Mouse (Mus musculus) midbrain, embryonic 15.5 days (tissue): ENCODE measurements around the gene Ttc1. TPM values are rescaled to one million over a fixed set of nuclear protein-coding genes. Genes with fewer than 3 reads are reported as not detected.
A peak's percentile ranks its signal among the peaks of the same experiment; 100 is the strongest.

Experiments
- ATAC-seq: fragments of 200-750 bp; cut with Nextera tagmentation; replicated peaks from 2 replicates; pipeline ENCODE4 v1.8.0; 2017; ENCODE audit warnings: moderate TSS enrichment
- H3K27ac ChIP-seq: fragments of 300-500 bp; sonication (generic); 2 replicates; pipeline ENCODE4 v1.5.1; 2015; ENCODE audit warnings: mild to moderate bottlenecking, inconsistent platforms
- H3K27me3 ChIP-seq: fragments of 300-500 bp; sonication (generic); replicated peaks from 2 replicates; pipeline ENCODE4 v1.6.1; 2015; ENCODE audit warnings: inconsistent platforms
- H3K36me3 ChIP-seq: fragments of 300-500 bp; sonication (generic); replicated peaks from 2 replicates; pipeline ENCODE4 v1.6.1; 2015; ENCODE audit warnings: inconsistent platforms
- H3K4me1 ChIP-seq: fragments of 300-500 bp; sonication (generic); 2 replicates; pipeline ENCODE4 v1.6.1; 2015; ENCODE audit warnings: inconsistent platforms
- H3K4me2 ChIP-seq: fragments of 300-500 bp; sonication (generic); 2 replicates; pipeline ENCODE4 v1.6.1; 2015; ENCODE audit warnings: inconsistent platforms, mild to moderate bottlenecking, moderate library complexity
- H3K4me3 ChIP-seq: fragments of 300-500 bp; sonication (generic); 2 replicates; pipeline ENCODE4 v1.5.1; 2015; ENCODE audit warnings: mild to moderate bottlenecking, inconsistent platforms
- H3K9ac ChIP-seq: fragments of 300-500 bp; sonication (generic); 2 replicates; pipeline ENCODE4 v1.6.1; 2015; ENCODE audit warnings: mild to moderate bottlenecking, inconsistent platforms
- H3K9me3 ChIP-seq: fragments of 300-500 bp; sonication (generic); 2 replicates; pipeline ENCODE4 v1.6.1; 2016; ENCODE audit warnings: inconsistent platforms
- WGBS: fragments of 180-500 bp; shearing (Covaris S2); methylation state at CpG from one replicate; pipeline ENCODE4 v1.1.7; 2015; ENCODE audit warnings: mixed read lengths; 5-methylcytosine and 5-hydroxymethylcytosine counted together
- polyA plus RNA-seq: library from polyadenylated mRNA; unstranded; fragments of >200 nt; fragmentation: Nextera tagmentation; extraction: Ambion mirVana; gene quantifications from 2 replicates; pipeline ENCODE4 v1.2.1, GENCODE M21; 2015

The Ttc1 gene
- polyA plus RNA-seq, 1 experiment from 2014 or later = 77.8 TPM

DNA sequence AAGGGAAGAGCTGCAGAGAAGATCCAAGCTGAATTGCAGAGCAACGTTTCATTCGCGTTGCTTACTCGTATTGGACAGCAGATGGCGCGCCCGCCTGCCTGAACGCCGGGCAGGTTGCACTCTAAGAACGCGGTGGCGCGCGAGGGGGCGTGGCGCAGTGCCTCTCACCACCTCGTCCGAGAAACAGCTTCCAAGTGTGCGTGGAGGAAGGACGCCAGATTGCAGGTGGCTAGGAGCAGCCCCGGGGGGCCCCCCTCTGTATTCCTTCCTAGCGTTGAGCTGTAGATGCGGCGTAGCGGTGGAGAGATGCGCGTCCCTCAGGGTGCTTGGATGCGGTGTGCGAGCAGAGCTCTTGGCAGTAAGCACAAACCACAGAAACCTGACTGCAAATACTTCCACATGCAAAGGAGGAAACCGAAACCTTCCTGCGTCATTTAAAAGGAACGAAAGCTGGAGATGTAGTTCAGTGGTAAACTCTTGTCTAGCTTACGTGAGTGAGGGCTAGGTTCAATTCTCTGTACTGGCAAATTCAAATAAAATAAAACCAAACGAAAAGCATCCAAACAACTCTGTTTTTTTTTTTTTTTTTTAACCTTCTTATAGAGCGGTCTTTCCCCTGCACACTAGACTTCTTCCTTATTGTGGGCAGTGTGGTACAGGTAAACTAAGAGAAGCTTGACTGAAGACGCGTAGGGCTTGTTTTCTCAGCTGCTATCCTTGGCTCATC, 19.3 kb upstream of the Ttc1 start:
- peak overlapping the region; percentile 62 for H3K4me2 ChIP-seq
- no peaks in the 10 kb centered on the region for H3K9me3 ChIP-seq
- H3K4me1 ChIP-seq = peaks cover 3% of the 10 kb centered on the region; the same call in 1 of the 2 replicates
- peaks cover 10% of the 10 kb centered on the region; the same call in 1 of the 2 replicates for H3K27me3 ChIP-seq
- H3K9ac ChIP-seq = peak overlapping the region; percentile 56
- H3K36me3 ChIP-seq = no peaks in the 10 kb centered on the region
- H3K4me3 ChIP-seq = peak overlapping the region; percentile 50
- 6% methylated on average over 37 of the region's 37 CpGs for WGBS
- H3K27ac ChIP-seq = 0 out of 2 replicates have a peak overlapping the region, but pooled peaks have one; percentile 54
- ATAC-seq = peak; percentile 94

DNA sequence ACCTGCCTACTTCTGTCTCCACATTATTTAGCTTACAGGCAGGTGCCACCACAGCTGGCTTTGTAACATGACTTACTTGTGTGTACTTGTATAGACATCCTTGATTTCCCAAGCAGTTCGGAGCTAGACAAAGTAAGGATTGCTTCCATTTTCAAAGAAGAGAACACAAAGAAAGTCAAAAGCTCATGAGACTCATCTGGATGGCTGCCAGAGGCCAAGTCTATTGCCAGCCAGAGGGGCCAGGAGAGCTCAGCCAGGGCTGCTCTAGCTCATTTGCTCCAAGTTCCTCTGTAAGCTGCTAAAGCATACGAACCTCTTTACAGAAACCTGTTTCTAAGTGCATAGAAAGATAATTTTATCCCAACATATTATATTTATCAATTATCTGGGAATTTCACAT, 10.6 kb upstream of the Ttc1 start:
- no peaks in the 10 kb centered on the region for H3K9me3 ChIP-seq
- no peak overlapping the region for H3K9ac ChIP-seq
- no peaks in the 10 kb centered on the region for H3K4me1 ChIP-seq
- no peaks in the 10 kb centered on the region for H3K27me3 ChIP-seq
- H3K27ac ChIP-seq = no peak overlapping the region
- no peaks in the 10 kb centered on the region for H3K36me3 ChIP-seq
- WGBS = 63% methylated on average over 2 of the region's 2 CpGs
- no peak for ATAC-seq
- no peak overlapping the region for H3K4me2 ChIP-seq
- no peak overlapping the region for H3K4me3 ChIP-seq

DNA sequence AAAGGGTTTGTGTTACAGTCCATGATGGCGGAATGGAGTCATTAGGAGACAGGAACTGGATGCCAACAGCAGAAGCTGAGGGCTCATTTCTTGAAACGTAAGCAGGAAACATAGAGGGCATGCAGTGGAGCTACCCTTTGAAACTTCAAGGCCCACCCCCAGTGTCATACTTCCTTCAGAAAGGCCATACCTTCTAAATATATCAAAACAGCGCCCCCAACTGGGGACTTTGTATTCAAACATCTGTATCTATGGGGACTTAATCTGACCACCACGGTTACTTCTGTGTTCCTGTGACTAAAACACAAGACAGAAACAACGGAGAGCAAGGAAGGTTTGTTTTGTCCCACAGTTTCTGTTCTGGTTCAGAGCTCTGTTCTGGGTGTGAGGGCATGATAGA, 7.6 kb upstream of the Ttc1 start:
- WGBS = 67% methylated on average over 5 of the region's 5 CpGs
- H3K4me1 ChIP-seq = no peaks in the 10 kb centered on the region
- H3K27me3 ChIP-seq = no peaks in the 10 kb centered on the region
- H3K4me3 ChIP-seq = no peak overlapping the region
- no peak for ATAC-seq
- H3K9me3 ChIP-seq = no peaks in the 10 kb centered on the region
- no peak overlapping the region for H3K9ac ChIP-seq
- H3K27ac ChIP-seq = no peak overlapping the region
- H3K4me2 ChIP-seq = no peak overlapping the region
- H3K36me3 ChIP-seq = no peaks in the 10 kb centered on the region

DNA sequence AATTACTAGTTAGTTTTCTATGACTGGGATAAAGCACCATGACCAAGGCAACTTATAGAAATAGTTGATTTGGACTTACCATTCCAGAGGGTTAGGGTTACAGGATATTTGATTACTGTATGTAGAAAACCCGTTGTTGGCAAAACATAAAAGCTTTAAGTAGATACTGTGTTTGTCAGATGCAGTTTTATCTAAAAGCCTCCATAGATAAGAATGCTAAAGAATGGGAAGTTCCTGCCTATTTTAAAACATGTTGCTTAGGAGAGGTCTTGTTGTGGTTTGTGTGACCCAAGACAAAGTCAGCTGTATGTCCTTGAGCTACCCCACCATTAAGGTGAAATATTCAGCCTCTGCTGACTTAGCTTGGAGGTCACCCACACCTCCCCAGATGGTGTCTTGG, 6.8 kb upstream of the Ttc1 start:
- Histone ChIP-seq H3K9ac (no peak overlapping the region), H3K9me3 (no peaks in the 10 kb centered on the region), H3K4me3 (no peak overlapping the region), H3K36me3 (no peaks in the 10 kb centered on the region), H3K4me1 (no peaks in the 10 kb centered on the region), H3K4me2 (no peak overlapping the region), H3K27ac (no peak overlapping the region), H3K27me3 (no peaks in the 10 kb centered on the region)
- no peak for ATAC-seq
- 88% methylated on average over 1 of the region's 1 CpGs for WGBS

DNA sequence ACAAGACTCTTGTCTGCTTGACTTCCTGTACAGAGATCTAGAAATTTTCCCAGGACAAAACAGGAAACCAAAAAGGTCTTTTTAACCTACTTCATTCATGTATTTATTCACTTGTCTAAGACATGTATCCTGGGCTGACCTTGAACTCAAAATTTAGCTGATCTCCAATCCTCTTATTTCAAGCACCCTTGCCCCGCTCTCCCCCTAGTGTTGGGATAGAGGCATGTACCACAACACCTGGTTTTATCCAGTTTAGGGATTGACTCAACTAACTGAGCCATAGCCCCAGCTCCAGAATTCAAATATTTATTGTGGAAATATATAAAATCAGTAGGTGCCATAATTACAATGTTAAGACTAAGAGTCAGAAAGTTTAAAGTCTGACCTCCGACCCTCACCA, 3.7 kb upstream of the Ttc1 start:
- 76% methylated on average over 2 of the region's 2 CpGs for WGBS
- H3K4me2 ChIP-seq = no peak overlapping the region
- H3K27me3 ChIP-seq = no peaks in the 10 kb centered on the region
- H3K36me3 ChIP-seq = no peaks in the 10 kb centered on the region
- no peak overlapping the region for H3K27ac ChIP-seq
- peaks cover 11% of the 10 kb centered on the region for H3K4me1 ChIP-seq
- H3K9me3 ChIP-seq = no peaks in the 10 kb centered on the region
- H3K9ac ChIP-seq = no peak overlapping the region
- no peak for ATAC-seq
- no peak overlapping the region for H3K4me3 ChIP-seq

DNA sequence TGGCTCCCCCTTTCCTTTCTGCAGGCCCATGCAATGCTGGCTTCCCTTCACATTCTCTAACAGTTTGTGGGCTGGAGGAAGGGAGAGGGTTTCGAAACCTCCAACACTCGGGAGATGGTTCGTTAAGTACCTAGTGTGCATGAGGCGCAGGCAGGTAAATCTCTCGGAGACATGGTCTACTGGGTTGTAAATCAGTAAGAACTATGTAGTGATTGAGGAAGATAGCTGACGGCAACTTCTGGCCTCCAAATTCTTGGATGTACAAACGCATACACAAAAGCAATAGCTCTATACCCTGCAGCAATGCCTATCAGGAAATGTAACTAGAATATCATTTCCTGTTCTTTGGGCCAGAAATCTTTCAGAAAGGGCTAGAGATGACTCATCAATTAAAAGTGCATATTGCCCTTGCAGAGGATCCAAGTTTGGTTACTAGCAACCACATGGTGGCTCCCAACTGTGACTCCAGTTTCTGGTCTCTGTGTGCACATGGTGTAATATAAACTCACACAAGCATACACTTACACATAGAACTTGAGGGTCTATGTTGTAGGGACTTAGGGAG, 19.0 kb downstream of the Ttc1 start:
- no peak overlapping the region for H3K9ac ChIP-seq
- H3K4me1 ChIP-seq = no peaks in the 10 kb centered on the region
- peaks cover 21% of the 10 kb centered on the region; the same call in 1 of the 2 replicates for H3K36me3 ChIP-seq
- H3K9me3 ChIP-seq = no peaks in the 10 kb centered on the region
- WGBS = 90% methylated on average over 7 of the region's 7 CpGs
- no peaks in the 10 kb centered on the region for H3K27me3 ChIP-seq
- no peak overlapping the region for H3K4me3 ChIP-seq
- no peak overlapping the region for H3K27ac ChIP-seq
- ATAC-seq = no peak
- H3K4me2 ChIP-seq = no peak overlapping the region

DNA sequence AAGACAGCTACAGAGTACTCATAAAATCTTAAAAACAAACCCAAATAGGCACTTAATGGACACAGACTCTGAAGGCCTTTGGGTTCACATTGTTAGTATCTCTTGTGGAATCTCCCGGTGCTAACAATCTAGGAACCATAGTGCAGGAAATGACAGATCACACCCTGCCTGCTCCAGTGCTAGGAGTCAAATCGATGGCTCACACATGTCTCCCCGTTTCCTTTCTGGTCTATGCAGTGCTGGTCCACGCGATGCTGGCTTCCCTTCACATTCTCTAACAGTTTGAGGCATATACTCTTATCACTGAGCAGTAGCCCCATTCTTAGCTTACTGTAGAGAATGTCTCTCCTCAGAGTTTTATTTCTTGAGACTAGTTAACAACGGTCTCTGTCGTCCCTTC, 20.0 kb downstream of the Ttc1 start:
- ATAC-seq = no peak
- peaks cover 14% of the 10 kb centered on the region; the same call in 1 of the 2 replicates for H3K36me3 ChIP-seq
- H3K4me1 ChIP-seq = no peaks in the 10 kb centered on the region
- no peak overlapping the region for H3K4me3 ChIP-seq
- no peaks in the 10 kb centered on the region for H3K27me3 ChIP-seq
- 88% methylated on average over 7 of the region's 7 CpGs for WGBS
- no peak overlapping the region for H3K9ac ChIP-seq
- H3K27ac ChIP-seq = no peak overlapping the region
- H3K4me2 ChIP-seq = no peak overlapping the region
- H3K9me3 ChIP-seq = no peaks in the 10 kb centered on the region

DNA sequence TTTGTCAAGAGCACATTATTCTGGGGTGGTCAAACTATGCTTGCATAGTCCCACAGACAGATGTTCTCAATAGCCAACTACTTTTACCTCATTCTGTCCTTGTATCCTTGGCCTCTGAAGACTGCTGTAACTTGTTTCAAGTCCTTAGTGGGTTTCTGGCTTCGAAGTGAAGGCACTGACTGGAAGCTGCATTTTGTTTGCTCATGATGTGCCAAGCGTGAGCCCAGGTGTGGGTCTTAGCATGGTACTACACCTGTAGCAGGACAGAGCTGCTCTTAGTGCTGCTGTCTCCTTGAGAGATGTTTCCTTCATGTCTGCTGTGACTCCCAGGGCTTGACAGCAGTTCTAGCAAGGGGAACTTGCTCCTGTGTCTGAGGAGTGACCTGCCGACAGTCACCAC, 24.4 kb downstream of the Ttc1 start:
- no peak overlapping the region for H3K4me3 ChIP-seq
- H3K4me2 ChIP-seq = no peak overlapping the region
- H3K27me3 ChIP-seq = no peaks in the 10 kb centered on the region
- H3K9me3 ChIP-seq = no peaks in the 10 kb centered on the region
- no peak for ATAC-seq
- no peaks in the 10 kb centered on the region for H3K4me1 ChIP-seq
- peaks cover 16% of the 10 kb centered on the region; the same call in 1 of the 2 replicates for H3K36me3 ChIP-seq
- no peak overlapping the region for H3K9ac ChIP-seq
- H3K27ac ChIP-seq = no peak overlapping the region
- WGBS = 98% methylated on average over 3 of the region's 3 CpGs

DNA sequence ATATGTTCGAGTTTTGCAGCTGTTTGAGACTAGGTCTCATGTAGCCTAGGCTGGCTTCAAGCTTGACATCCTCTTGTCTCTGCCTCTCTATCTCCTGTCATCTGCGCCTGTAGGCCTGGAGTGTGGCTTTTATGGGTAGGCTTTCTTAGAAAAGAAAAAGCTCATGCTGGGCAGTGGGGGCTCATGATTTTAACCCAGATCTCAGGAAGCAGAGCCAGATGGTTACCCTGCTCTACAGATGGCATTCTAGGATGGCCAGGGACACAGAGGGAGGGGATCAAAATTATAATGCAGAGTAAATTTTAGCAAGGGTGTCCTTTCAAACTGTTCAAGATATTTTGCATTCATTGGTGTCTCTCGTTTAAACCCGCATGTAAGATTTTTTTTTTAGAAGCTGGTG, 35.6 kb downstream of the Ttc1 start:
- no peaks in the 10 kb centered on the region for H3K27me3 ChIP-seq

DNA sequence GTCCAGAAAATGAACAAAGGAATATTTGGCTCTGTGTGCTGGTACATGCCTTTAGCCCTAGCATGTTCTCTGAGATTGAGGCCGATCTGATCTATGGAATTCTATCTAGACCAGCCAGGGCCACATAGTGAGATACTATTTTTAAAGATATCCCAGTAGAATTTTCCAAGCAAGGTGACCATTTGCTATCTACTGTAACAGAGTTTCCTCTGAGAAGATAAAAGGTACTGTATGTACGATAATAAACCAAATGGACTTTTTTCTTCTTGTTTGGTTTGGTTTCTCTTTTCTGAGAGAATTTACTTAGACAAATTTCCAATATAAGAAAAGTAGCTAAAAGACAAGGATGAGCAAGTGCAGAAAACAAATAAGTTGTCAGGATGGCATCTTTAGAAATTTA, 39.4 kb downstream of the Ttc1 start:
- Histone ChIP-seq H3K27me3 (no peaks in the 10 kb centered on the region), H3K36me3 (peaks cover 13% of the 10 kb centered on the region), H3K27ac (no peak overlapping the region), H3K4me1 (no peaks in the 10 kb centered on the region), H3K4me2 (no peak overlapping the region), H3K4me3 (no peak overlapping the region), H3K9me3 (no peaks in the 10 kb centered on the region), H3K9ac (no peak overlapping the region)
- ATAC-seq = no peak
- WGBS = 93% methylated on average over 2 of the region's 2 CpGs

More for the DNA sequence above, 35.6 kb downstream of the Ttc1 start:
- H3K4me3 ChIP-seq = no peak overlapping the region
- H3K9ac ChIP-seq = no peak overlapping the region
- no peak overlapping the region for H3K4me2 ChIP-seq
- no peaks in the 10 kb centered on the region for H3K4me1 ChIP-seq
- no peak for ATAC-seq
- 92% methylated on average over 4 of the region's 4 CpGs for WGBS
- no peaks in the 10 kb centered on the region for H3K9me3 ChIP-seq
- H3K36me3 ChIP-seq = no peaks in the 10 kb centered on the region
- H3K27ac ChIP-seq = no peak overlapping the region

DNA sequence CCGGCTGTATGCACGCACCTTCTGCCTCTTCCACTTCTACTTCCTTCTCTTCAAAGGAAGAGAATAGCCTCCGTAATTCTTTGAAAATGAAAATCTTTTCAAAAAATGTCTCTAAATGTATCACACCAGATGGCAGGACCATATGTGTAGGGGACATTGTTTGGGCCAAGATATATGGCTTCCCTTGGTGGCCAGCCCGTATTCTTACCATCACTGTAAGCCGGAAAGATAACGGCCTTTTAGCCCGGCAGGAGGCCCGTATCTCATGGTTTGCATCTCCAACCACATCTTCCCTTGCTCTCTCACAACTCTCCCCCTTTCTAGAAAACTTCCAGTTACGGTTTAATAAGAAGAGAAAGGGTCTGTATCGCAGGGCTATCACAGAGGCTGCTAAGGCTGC, 42.1 kb downstream of the Ttc1 start:
- peaks cover 13% of the 10 kb centered on the region for H3K36me3 ChIP-seq
- no peak for ATAC-seq
- no peak overlapping the region for H3K4me3 ChIP-seq
- H3K27me3 ChIP-seq = no peaks in the 10 kb centered on the region
- H3K4me1 ChIP-seq = no peaks in the 10 kb centered on the region
- 89% methylated on average over 10 of the region's 10 CpGs for WGBS
- no peak overlapping the region for H3K27ac ChIP-seq
- H3K9ac ChIP-seq = no peak overlapping the region
- H3K4me2 ChIP-seq = no peak overlapping the region
- H3K9me3 ChIP-seq = no peaks in the 10 kb centered on the region

DNA sequence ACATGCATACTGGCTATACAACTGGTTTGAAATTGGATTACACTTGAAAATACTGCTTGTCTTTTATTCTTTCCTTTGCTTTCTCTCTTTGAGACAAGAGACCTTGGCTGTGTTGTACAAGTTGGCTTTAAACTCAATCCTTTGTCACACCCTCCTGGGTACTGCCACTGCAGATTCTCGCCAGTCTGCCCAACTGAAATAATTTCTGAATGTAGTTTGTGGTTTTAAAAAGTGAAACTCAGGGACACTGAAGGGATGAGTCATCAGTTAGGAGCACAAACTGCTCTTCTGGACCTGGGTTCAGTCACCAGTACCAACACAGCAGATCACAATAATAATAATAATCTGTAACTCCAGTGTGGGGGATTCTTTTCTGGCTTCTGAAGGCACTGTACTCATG, 44.3 kb downstream of the Ttc1 start:
- H3K9ac ChIP-seq = no peak overlapping the region
- H3K4me3 ChIP-seq = no peak overlapping the region
- H3K36me3 ChIP-seq = peaks cover 13% of the 10 kb centered on the region
- H3K27me3 ChIP-seq = no peaks in the 10 kb centered on the region
- no peak for ATAC-seq
- WGBS = 81% methylated on average over 1 of the region's 1 CpGs
- H3K4me1 ChIP-seq = no peaks in the 10 kb centered on the region
- no peak overlapping the region for H3K4me2 ChIP-seq
- no peaks in the 10 kb centered on the region for H3K9me3 ChIP-seq
- no peak overlapping the region for H3K27ac ChIP-seq

DNA sequence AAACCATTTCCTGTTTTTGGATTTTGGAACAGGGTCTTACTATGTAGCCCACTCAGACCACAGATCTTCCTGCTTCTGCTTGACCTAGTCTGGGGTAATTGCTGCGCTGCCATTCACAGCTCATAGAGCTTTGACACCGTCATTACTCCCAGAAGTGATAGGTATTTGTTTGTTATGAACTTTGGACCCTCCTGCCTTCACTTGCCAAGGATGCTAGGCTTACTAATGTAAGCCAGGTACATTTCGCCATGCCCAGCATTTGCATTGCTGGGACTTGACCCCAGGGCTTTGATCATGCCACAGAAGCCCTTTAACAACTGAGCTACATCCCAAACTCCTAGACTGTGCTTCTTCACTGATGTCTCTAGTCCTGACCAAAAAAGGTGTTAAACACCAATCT, 47.5 kb downstream of the Ttc1 start:
- H3K9ac ChIP-seq = no peak overlapping the region
- H3K27me3 ChIP-seq = no peaks in the 10 kb centered on the region
- ATAC-seq = no peak
- no peaks in the 10 kb centered on the region for H3K9me3 ChIP-seq
- no peaks in the 10 kb centered on the region for H3K4me1 ChIP-seq
- no peak overlapping the region for H3K4me3 ChIP-seq
- no peak overlapping the region for H3K27ac ChIP-seq
- 98% methylated on average over 3 of the region's 3 CpGs for WGBS
- no peak overlapping the region for H3K4me2 ChIP-seq
- peaks cover 4% of the 10 kb centered on the region for H3K36me3 ChIP-seq
